Mouse (Mus musculus): Measurements from ENCODE around the gene Cpa4. TPM values are rescaled to one million over a fixed set of nuclear protein-coding genes. Genes with fewer than 3 reads are reported as not detected.

Gene Cpa4
- polyA plus RNA-seq, 1 experiment, result not detected

GRCm38 (mm10) chr6:30586886-30587442, 18.8 kb downstream of the Cpa4 start:
- H3K4me3 ChIP-seq (ENCODE audit: insufficient read depth, low read length), result no peak overlapping the region
- TF ChIP-seq CTCF (IDR thresholded peaks at IDR 0.05; ENCODE audit: low read depth, low read length) (no peak), POLR2A (IDR thresholded peaks at IDR 0.05; ENCODE audit: borderline replicate concordance, low read depth, low read length) (no peak)
- no peaks in the 10 kb centered on the region for H3K4me1 ChIP-seq (ENCODE audit: control insufficient read depth, insufficient read depth, low read length)
- no peak overlapping the region for H3K27ac ChIP-seq (ENCODE audit: insufficient read depth, low read depth, low read length)

GRCm38 (mm10) chr6:30589819-30590218, 21.6 kb downstream of the Cpa4 start:
- no peak overlapping the region for H3K4me3 ChIP-seq (ENCODE audit: insufficient read depth, low read length)
- no peak overlapping the region for H3K27ac ChIP-seq (ENCODE audit: insufficient read depth, low read depth, low read length)
- TF ChIP-seq POLR2A (IDR thresholded peaks at IDR 0.05; ENCODE audit: borderline replicate concordance, low read depth, low read length) (no peak), CTCF (IDR thresholded peaks at IDR 0.05; ENCODE audit: low read depth, low read length) (no peak)
- no peaks in the 10 kb centered on the region for H3K4me1 ChIP-seq (ENCODE audit: control insufficient read depth, insufficient read depth, low read length)

DNA sequence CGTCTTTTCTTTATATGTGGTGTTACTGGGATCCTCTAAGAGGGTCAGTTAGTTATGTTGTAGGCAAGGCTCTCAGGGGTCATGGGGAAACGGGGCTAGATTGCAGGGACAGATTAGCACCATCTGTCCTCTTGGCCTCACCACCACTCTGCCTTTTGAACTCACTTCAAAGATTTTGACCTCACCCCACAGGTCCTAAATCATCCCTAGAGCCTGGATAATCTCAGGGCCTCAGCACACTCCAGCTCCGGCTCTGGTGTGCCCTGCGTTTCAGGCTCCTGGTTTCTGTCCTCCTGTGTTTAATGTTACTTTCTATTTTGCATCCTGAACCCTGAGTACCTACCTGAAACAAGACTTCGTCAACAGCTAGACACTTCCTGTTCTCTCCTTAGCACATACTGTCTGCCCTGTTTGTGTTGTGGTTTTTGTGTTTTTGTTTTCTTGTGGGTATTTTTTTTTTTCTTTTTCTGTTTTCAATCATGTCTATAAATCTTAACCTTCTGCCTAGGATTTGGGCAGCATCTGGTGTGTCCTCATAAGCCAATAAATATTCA, 23.8 kb downstream of the Cpa4 start:
- Histone ChIP-seq H3K4me3 (ENCODE audit: insufficient read depth, low read length) (no peak overlapping the region), H3K4me1 (ENCODE audit: control insufficient read depth, insufficient read depth, low read length) (no peaks in the 10 kb centered on the region), H3K27ac (ENCODE audit: insufficient read depth, low read depth, low read length) (no peak overlapping the region)
- TF ChIP-seq CTCF (IDR thresholded peaks at IDR 0.05; ENCODE audit: low read depth, low read length), result no peak
- TF ChIP-seq POLR2A (IDR thresholded peaks at IDR 0.05; ENCODE audit: borderline replicate concordance, low read depth, low read length), result no peak

GRCm38 (mm10) chr6:30592417-30592974, 24.3 kb downstream of the Cpa4 start:
- TF ChIP-seq CTCF (IDR thresholded peaks at IDR 0.05; ENCODE audit: low read depth, low read length) (no peak), POLR2A (IDR thresholded peaks at IDR 0.05; ENCODE audit: borderline replicate concordance, low read depth, low read length) (no peak)
- Histone ChIP-seq H3K4me3 (ENCODE audit: insufficient read depth, low read length) (no peak overlapping the region), H3K27ac (ENCODE audit: insufficient read depth, low read depth, low read length) (no peak overlapping the region), H3K4me1 (ENCODE audit: control insufficient read depth, insufficient read depth, low read length) (no peaks in the 10 kb centered on the region)

GRCm38 (mm10) chr6:30594364-30594763, 26.2 kb downstream of the Cpa4 start:
- H3K27ac ChIP-seq (ENCODE audit: insufficient read depth, low read depth, low read length), result no peak overlapping the region
- H3K4me3 ChIP-seq (ENCODE audit: insufficient read depth, low read length), result no peak overlapping the region
- no peaks in the 10 kb centered on the region for H3K4me1 ChIP-seq (ENCODE audit: control insufficient read depth, insufficient read depth, low read length)
- TF ChIP-seq POLR2A (IDR thresholded peaks at IDR 0.05; ENCODE audit: borderline replicate concordance, low read depth, low read length) (no peak), CTCF (IDR thresholded peaks at IDR 0.05; ENCODE audit: low read depth, low read length) (no peak)

DNA sequence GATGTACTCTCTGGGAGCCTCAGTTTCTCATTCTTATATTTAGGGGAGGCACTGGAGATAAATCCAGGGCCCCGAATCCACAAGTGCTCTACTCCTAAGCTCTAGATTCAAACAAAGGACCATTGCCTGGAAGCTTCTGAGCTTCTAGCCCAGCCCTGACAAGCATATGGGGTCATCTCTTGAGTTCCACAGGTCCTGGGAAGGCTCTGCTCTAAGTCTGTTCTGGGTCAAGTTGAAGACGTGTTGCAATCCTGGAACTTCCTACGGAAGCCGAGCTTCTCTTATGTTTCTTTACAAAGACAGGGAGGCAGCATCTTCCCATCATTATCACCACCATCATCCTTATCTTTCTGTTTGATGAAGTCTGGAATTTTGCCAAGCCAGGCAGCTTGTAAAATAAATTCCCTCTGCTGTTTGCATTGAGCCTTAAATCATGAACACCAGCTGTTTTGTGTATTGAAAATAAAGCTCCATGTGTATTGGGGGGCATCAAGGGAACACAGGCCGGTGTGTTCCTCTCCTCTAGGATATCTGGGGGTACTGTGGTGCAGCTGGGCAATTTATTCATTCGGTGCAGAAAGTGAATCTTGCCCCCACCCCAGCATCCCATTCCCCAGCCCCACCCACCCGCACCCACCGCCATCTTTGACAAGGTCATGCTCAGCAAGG, 28.2 kb downstream of the Cpa4 start:
- no peak for TF ChIP-seq CTCF (IDR thresholded peaks at IDR 0.05; ENCODE audit: low read depth, low read length)
- TF ChIP-seq POLR2A (IDR thresholded peaks at IDR 0.05; ENCODE audit: borderline replicate concordance, low read depth, low read length), result no peak
- Histone ChIP-seq H3K27ac (ENCODE audit: insufficient read depth, low read depth, low read length) (no peak overlapping the region), H3K4me3 (ENCODE audit: insufficient read depth, low read length) (no peak overlapping the region), H3K4me1 (ENCODE audit: control insufficient read depth, insufficient read depth, low read length) (no peaks in the 10 kb centered on the region)

- no peaks in the 10 kb centered on the region for H3K4me1 ChIP-seq (ENCODE audit: control insufficient read depth, insufficient read depth, low read length)
- H3K27ac ChIP-seq (ENCODE audit: insufficient read depth, low read depth, low read length), result no peak overlapping the region
- no peak overlapping the region for H3K4me3 ChIP-seq (ENCODE audit: insufficient read depth, low read length)
- no peak for TF ChIP-seq CTCF (IDR thresholded peaks at IDR 0.05; ENCODE audit: low read depth, low read length)
Measured at GRCm38 (mm10) chr6:30600033-30600432, 31.9 kb downstream of the Cpa4 start.

DNA sequence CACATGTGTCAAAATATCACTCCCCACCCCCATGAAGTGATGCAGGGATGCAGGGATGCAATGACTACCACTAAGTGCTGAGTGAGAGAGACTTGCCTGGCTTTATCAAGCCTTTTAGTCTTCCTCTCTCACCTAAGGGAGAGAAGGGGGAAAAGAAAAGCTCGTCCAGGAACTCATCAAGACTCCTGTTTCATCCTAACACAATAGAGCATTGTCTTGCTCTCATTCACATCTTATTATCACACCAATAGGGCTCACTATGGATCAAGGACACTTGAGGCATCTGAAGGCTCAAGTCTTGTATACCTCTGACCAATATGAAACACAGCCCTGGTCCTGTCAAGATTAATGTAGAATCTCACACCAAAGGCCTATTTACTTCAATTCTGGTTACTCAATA, 32.8 kb downstream of the Cpa4 start:
- H3K4me1 ChIP-seq (ENCODE audit: control insufficient read depth, insufficient read depth, low read length), result no peaks in the 10 kb centered on the region
- no peak overlapping the region for H3K27ac ChIP-seq (ENCODE audit: insufficient read depth, low read depth, low read length)
- TF ChIP-seq POLR2A (IDR thresholded peaks at IDR 0.05; ENCODE audit: borderline replicate concordance, low read depth, low read length) (no peak), CTCF (IDR thresholded peaks at IDR 0.05; ENCODE audit: low read depth, low read length) (no peak)
- no peak overlapping the region for H3K4me3 ChIP-seq (ENCODE audit: insufficient read depth, low read length)

DNA sequence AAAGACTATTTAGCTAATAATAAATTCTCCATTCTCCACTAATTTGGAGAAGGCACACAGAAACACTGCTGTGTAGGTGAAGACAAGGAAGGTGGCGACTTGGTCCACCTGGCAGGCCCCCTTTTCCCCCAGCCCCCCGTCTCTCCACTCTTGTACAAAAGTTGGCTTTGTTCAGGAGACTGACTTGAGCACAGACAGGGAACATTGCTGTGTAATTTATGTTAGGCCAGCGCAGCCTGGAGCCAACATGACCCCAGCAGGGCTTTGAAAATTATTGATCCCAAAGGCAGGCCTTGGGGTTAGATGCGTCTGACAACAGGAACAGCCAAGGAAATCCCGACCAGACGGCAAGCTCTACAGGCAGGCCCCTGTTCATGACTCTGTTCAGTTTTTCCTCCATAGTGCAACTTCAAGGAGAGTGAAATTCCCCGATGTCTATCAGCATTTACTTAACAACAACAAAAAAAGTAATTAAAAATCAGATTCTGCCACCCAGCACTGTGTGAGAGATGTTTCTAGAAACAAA, 36.2 kb downstream of the Cpa4 start:
- H3K27ac ChIP-seq (ENCODE audit: insufficient read depth, low read depth, low read length), result no peak overlapping the region
- no peaks in the 10 kb centered on the region for H3K4me1 ChIP-seq (ENCODE audit: control insufficient read depth, insufficient read depth, low read length)
- H3K4me3 ChIP-seq (ENCODE audit: insufficient read depth, low read length), result no peak overlapping the region
- TF ChIP-seq CTCF (IDR thresholded peaks at IDR 0.05; ENCODE audit: low read depth, low read length) (no peak), POLR2A (IDR thresholded peaks at IDR 0.05; ENCODE audit: borderline replicate concordance, low read depth, low read length) (no peak)

DNA sequence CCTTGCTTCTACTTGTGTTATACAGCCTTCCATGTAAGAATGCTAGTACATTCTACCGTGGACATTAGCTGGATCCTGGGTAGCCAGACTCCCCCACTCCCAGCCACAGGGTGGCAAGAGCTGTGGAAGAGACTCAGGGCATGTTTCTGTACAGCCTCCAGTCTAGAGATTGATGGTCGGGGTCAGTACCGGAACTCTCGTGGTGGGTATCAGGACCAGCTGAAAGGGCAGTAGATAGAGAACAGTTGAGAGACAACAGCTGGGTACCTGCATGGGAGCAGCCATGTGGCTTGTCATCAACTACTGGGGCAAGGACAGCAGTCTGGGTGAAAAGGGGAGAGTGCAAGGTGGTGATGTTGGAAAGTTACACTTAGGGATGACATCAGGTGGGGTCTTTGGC, 36.9 kb downstream of the Cpa4 start:
- Histone ChIP-seq H3K4me1 (ENCODE audit: control insufficient read depth, insufficient read depth, low read length) (no peaks in the 10 kb centered on the region), H3K27ac (ENCODE audit: insufficient read depth, low read depth, low read length) (no peak overlapping the region), H3K4me3 (ENCODE audit: insufficient read depth, low read length) (no peak overlapping the region)
- TF ChIP-seq CTCF (IDR thresholded peaks at IDR 0.05; ENCODE audit: low read depth, low read length) (no peak), POLR2A (IDR thresholded peaks at IDR 0.05; ENCODE audit: borderline replicate concordance, low read depth, low read length) (no peak)

Measured in bone marrow macrophage, adult 2 months (primary cell).